Mouse (Mus musculus): Measurements from ENCODE around the gene Zfp961.

GRCm38 (mm10) chr8:71966411-71966810 is 15.6 kb downstream of the Zfp961 start:
- TF ChIP-seq POLR2A (IDR thresholded peaks at IDR 0.05; ENCODE audit: control insufficient read depth, low read depth, low read length) (no peak), CTCF (IDR thresholded peaks at IDR 0.05; ENCODE audit: control insufficient read depth, insufficient read depth, insufficient replicate concordance, low read depth, low read length) (no peak)
